Mouse (Mus musculus) layer of hippocampus, adult 9-11 months (tissue): ENCODE results near the gene Rbm4b.
A peak's percentile ranks its signal among the peaks of the same experiment; 100 is the strongest.
"Not testable (repeated sequence)": the region's sequence is repeated elsewhere in the genome, so short reads cannot be mapped to it uniquely, and the experiment has no call there.

Source experiments
- DNase-seq: peaks from one replicate; pipeline ENCODE4 v3.0.0; 2022

Rbm4b gene

GRCm38 (mm10) chr19:4811063-4811908 is 55.0 kb downstream of the Rbm4b start, which contains the start of the genes Gm21992 and Rbm14:
Gene Gm21992, minus strand, starts transcription at chr19:4811612.
Gene Rbm14, minus strand, starts transcription at chr19:4811634.
- peak; percentile 98 for DNase-seq

- DNase-seq = no peak
Measured at GRCm38 (mm10) chr19:4811909-4812242, 55.6 kb downstream of the Rbm4b start.

GRCm38 (mm10) chr19:4812334-4812949 is 56.1 kb downstream of the Rbm4b start:
- not testable (repeated sequence) for DNase-seq

GRCm38 (mm10) chr19:4813015-4813414 is 56.7 kb downstream of the Rbm4b start:
- DNase-seq = no peak
